Mouse (Mus musculus) hindbrain, postnatal 0 days (tissue): Measurements from ENCODE around the gene Smoc1. TPM values are rescaled to one million over a fixed set of nuclear protein-coding genes. Genes with fewer than 3 reads are reported as not detected.

Experiments
- ATAC-seq: fragments of 200-750 bp; cut with Nextera tagmentation; 2 replicates; pipeline ENCODE4 v1.8.0; 2017; ENCODE audit warnings: mild to moderate bottlenecking, moderate TSS enrichment, moderate library complexity
- DNase-seq: peaks from one replicate; pipeline ENCODE4 v3.0.0-alpha.2; 2015; ENCODE audit warnings: low spot score
- H3K27ac ChIP-seq: fragments of 300-500 bp; sonication (generic); 2 replicates; pipeline ENCODE4 v1.5.1; 2014; ENCODE audit warnings: mild to moderate bottlenecking
- H3K27me3 ChIP-seq: fragments of 300-500 bp; sonication (generic); 2 replicates; pipeline ENCODE4 v1.6.1; 2014; ENCODE audit warnings: low read length, mixed read lengths; ENCODE audit not compliant: insufficient read depth
- H3K36me3 ChIP-seq: fragments of 300-500 bp; sonication (generic); 2 replicates; pipeline ENCODE4 v1.6.1; 2014; ENCODE audit warnings: low read length, mixed read lengths; ENCODE audit not compliant: insufficient read depth
- H3K4me1 ChIP-seq: fragments of 300-500 bp; sonication (generic); 2 replicates; pipeline ENCODE4 v1.6.1; 2014; ENCODE audit warnings: antibody characterized with exemption, low read length, mixed read lengths; ENCODE audit not compliant: insufficient read depth
- H3K4me2 ChIP-seq: fragments of 300-500 bp; sonication (generic); 2 replicates; pipeline ENCODE4 v1.6.1; 2014; ENCODE audit warnings: low read depth, mild to moderate bottlenecking, low read length, moderate library complexity, mixed read lengths
- H3K4me3 ChIP-seq: fragments of 300-500 bp; sonication (generic); 2 replicates; pipeline ENCODE4 v1.5.1; 2014; ENCODE audit warnings: low read length
- H3K9ac ChIP-seq: fragments of 300-500 bp; sonication (generic); replicated peaks from 2 replicates; pipeline ENCODE4 v1.6.1; 2014; ENCODE audit warnings: mild to moderate bottlenecking, low read length, moderate library complexity, mixed read lengths
- H3K9me3 ChIP-seq: fragments of 300-500 bp; sonication (generic); 2 replicates; pipeline ENCODE4 v1.6.1; 2016; ENCODE audit warnings: low read length, mixed read lengths
- CTCF ChIP-seq: IDR thresholded peaks from 2 replicates; pipeline ENCODE4 v1.5.1; 2016; ENCODE audit warnings: antibody characterized with exemption, control low read depth, low read depth
- WGBS: fragments of 180-500 bp; shearing (Covaris S2); extraction: QIAGEN DNeasy Blood & Tissue Kit; methylation state at CpG from one replicate; pipeline ENCODE4 v1.1.7; 2014; 5-methylcytosine and 5-hydroxymethylcytosine counted together
- polyA plus RNA-seq: library from polyadenylated mRNA; unstranded; fragments of >200 nt; fragmentation: Nextera tagmentation; extraction: Ambion mirVana; gene quantifications from 2 replicates; pipeline ENCODE4 v1.2.1, GENCODE M21; 2015
- total RNA-seq: library from RNA; depleted of rRNA; stranded (reverse); fragments of >200 nt; gene quantifications from 2 replicates; pipeline ENCODE4 v1.2.3, GENCODE M21; 2014

The Smoc1 gene
- total and polyA plus RNA-seq, 2 experiments from 2014 or later = 31.5 to 32.7 TPM

GRCm38 (mm10) chr12:81144201-81144600 lies 117.6 kb downstream of the Smoc1 start:
- no peaks in the 10 kb centered on the region for H3K27me3 ChIP-seq
- DNase-seq (no peak), ATAC-seq (no peak)
- 40% methylated on average over 10 of the region's 10 CpGs for WGBS
- no peak overlapping the region for H3K4me2 ChIP-seq
- H3K36me3 ChIP-seq = no peaks in the 10 kb centered on the region
- H3K9me3 ChIP-seq = no peaks in the 10 kb centered on the region
- TF ChIP-seq CTCF = no peak
- H3K4me1 ChIP-seq = peaks cover 4% of the 10 kb centered on the region; the same call in 1 of the 2 replicates
- no peak overlapping the region for H3K27ac ChIP-seq
- H3K9ac ChIP-seq = no peak overlapping the region
- H3K4me3 ChIP-seq = no peak overlapping the region

- 18% methylated on average over 10 of the region's 10 CpGs for WGBS
- Histone ChIP-seq H3K9me3 (no peaks in the 10 kb centered on the region), H3K27me3 (no peaks in the 10 kb centered on the region), H3K27ac (peak overlapping the region; percentile 36; the same call in 1 of the 2 replicates), H3K4me3 (no peak overlapping the region), H3K9ac (no peak overlapping the region), H3K36me3 (no peaks in the 10 kb centered on the region), H3K4me2 (no peak overlapping the region), H3K4me1 (0 out of 2 replicates have a peak, but pooled peaks cover 4% of the 10 kb centered on the region)
- ATAC-seq (peak; percentile 88), DNase-seq (peak; percentile 67)
- TF ChIP-seq CTCF = no peak
Measured at GRCm38 (mm10) chr12:81146417-81147180, 120.0 kb downstream of the Smoc1 start.

- H3K9ac ChIP-seq = no peak overlapping the region
- no peaks in the 10 kb centered on the region for H3K9me3 ChIP-seq
- WGBS = 88% methylated on average over 6 of the region's 6 CpGs
- 0 out of 2 replicates have a peak, but pooled peaks cover 4% of the 10 kb centered on the region for H3K4me1 ChIP-seq
- no peak overlapping the region for H3K4me3 ChIP-seq
- TF ChIP-seq CTCF = no peak
- H3K27me3 ChIP-seq = no peaks in the 10 kb centered on the region
- no peaks in the 10 kb centered on the region for H3K36me3 ChIP-seq
- no peak overlapping the region for H3K27ac ChIP-seq
- DNase-seq (no peak), ATAC-seq (no peak)
- no peak overlapping the region for H3K4me2 ChIP-seq
Measured at GRCm38 (mm10) chr12:81147956-81148355, 121.3 kb downstream of the Smoc1 start.

DNA sequence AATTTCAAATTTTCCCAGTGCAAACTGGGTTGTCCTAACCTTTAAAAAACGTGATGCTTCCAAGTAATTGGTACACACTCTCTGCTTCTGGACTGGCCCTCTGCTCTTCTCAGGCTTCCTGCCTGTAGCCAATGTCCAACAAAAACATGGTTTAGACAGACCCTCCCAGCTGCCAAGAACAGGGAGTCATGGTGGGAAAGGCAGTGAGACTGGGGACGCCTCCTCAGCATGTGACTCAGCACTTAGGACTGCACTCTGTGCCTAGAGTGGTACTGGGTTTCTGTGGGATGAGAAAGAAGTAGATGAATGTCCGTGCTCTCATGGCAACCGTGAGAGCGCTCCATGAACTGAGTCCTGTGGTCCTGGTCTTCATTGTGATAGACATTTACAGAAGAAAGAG lies 124.3 kb downstream of the Smoc1 start:
- WGBS = 69% methylated on average over 5 of the region's 5 CpGs
- no peak overlapping the region for H3K4me2 ChIP-seq
- no peak for TF ChIP-seq CTCF
- ATAC-seq = peak; percentile 62; the same call in 1 of the 2 replicates
- H3K4me1 ChIP-seq = no peaks in the 10 kb centered on the region
- no peak for DNase-seq
- H3K9ac ChIP-seq = no peak overlapping the region
- no peak overlapping the region for H3K27ac ChIP-seq
- no peaks in the 10 kb centered on the region for H3K27me3 ChIP-seq
- H3K9me3 ChIP-seq = no peaks in the 10 kb centered on the region
- H3K36me3 ChIP-seq = no peaks in the 10 kb centered on the region
- H3K4me3 ChIP-seq = no peak overlapping the region

- 46% methylated on average over 2 of the region's 2 CpGs for WGBS
- no peaks in the 10 kb centered on the region for H3K9me3 ChIP-seq
- no peak overlapping the region for H3K9ac ChIP-seq
- no peak overlapping the region for H3K4me2 ChIP-seq
- H3K27me3 ChIP-seq = no peaks in the 10 kb centered on the region
- no peaks in the 10 kb centered on the region for H3K4me1 ChIP-seq
- no peak overlapping the region for H3K27ac ChIP-seq
- no peaks in the 10 kb centered on the region for H3K36me3 ChIP-seq
- no peak overlapping the region for H3K4me3 ChIP-seq
- DNase-seq = no peak
- no peak for ATAC-seq
- no peak for TF ChIP-seq CTCF
Measured at GRCm38 (mm10) chr12:81152082-81152481, 125.5 kb downstream of the Smoc1 start.

GRCm38 (mm10) chr12:81155675-81156074 lies 129.1 kb downstream of the Smoc1 start:
- TF ChIP-seq CTCF = no peak
- Histone ChIP-seq H3K36me3 (no peaks in the 10 kb centered on the region), H3K4me2 (no peak overlapping the region), H3K4me3 (no peak overlapping the region), H3K9me3 (no peaks in the 10 kb centered on the region), H3K27ac (no peak overlapping the region), H3K9ac (no peak overlapping the region), H3K27me3 (no peaks in the 10 kb centered on the region), H3K4me1 (no peaks in the 10 kb centered on the region)
- ATAC-seq = no peak
- no peak for DNase-seq
- WGBS = 72% methylated on average over 6 of the region's 6 CpGs

DNA sequence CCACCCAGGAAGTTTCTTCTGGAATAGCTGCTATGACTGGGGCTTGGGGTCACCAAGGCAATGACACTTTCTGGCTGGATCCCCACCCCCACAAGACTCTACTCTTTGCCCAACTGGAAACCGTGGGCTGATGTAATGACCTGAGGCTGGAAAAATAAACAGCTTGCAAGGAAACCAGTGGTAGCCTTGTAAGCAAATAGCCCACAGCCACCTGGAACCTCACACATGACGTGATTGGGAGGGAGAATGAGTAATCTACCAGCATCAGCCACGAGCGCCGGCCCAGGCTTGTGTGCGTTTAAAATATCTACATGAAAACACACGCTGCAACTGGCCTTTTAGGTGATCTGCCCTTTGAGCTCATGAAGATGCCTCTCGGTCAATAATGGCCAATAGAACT lies 130.2 kb downstream of the Smoc1 start:
- WGBS = 86% methylated on average over 8 of the region's 8 CpGs
- no peak for TF ChIP-seq CTCF
- H3K4me2 ChIP-seq = no peak overlapping the region
- ATAC-seq (no peak), DNase-seq (no peak)
- H3K4me3 ChIP-seq = no peak overlapping the region
- H3K9ac ChIP-seq = no peak overlapping the region
- H3K9me3 ChIP-seq = no peaks in the 10 kb centered on the region
- no peaks in the 10 kb centered on the region for H3K27me3 ChIP-seq
- H3K4me1 ChIP-seq = no peaks in the 10 kb centered on the region
- H3K36me3 ChIP-seq = no peaks in the 10 kb centered on the region
- H3K27ac ChIP-seq = no peak overlapping the region
